Mouse (Mus musculus): Measurements from ENCODE around the gene Rtcb. TPM values are rescaled to one million over a fixed set of nuclear protein-coding genes. Genes with fewer than 3 reads are reported as not detected.

Gene Rtcb
- total RNA-seq, 1 experiment from 2014 or later, result 127 TPM

- no peak for DNase-seq
Measured at GRCm38 (mm10) chr10:85936280-85936965, 21.2 kb downstream of the Rtcb start.

- no peak for DNase-seq
Measured at GRCm38 (mm10) chr10:85929962-85930361, 27.7 kb downstream of the Rtcb start.

GRCm38 (mm10) chr10:85929208-85929591 lies 28.4 kb downstream of the Rtcb start:
- DNase-seq, result no peak

- peak; percentile 65 for DNase-seq
Measured at GRCm38 (mm10) chr10:85928499-85929207, 29.0 kb downstream of the Rtcb start.

- DNase-seq, result no peak
Measured at GRCm38 (mm10) chr10:85927676-85928445, 29.8 kb downstream of the Rtcb start, which contains the start of gene Ascl4. Ascl4 (plus strand) TSS chr10:85927681.

- DNase-seq, result peak; percentile 96
Measured at GRCm38 (mm10) chr10:85916498-85917309, 40.9 kb downstream of the Rtcb start, which contains the start of gene Prdm4. Prdm4 (minus strand) TSS chr10:85917142.

Other genes with a start within 250 kb of the Rtcb start
- gene Pwp1, start 128.3 kb downstream of the Rtcb start, total RNA-seq (2021), result 22.6 and 23.5 TPM in 2 replicates
- 15.5 and 16.1 TPM in 2 replicates for gene Prdm4, start 40.7 kb downstream of the Rtcb start, total RNA-seq (2021)
- gene Ascl4, start 30.1 kb downstream of the Rtcb start, total RNA-seq (2021), result not detected in 2 replicates
- gene Bpifc, start 54.1 kb upstream of the Rtcb start, total RNA-seq (2021), result 1.4 and 2.2 TPM in 2 replicates
- 25.2 and 32.5 TPM in 2 replicates for gene Fbxo7, start 64.1 kb upstream of the Rtcb start, total RNA-seq (2021)